Mouse (Mus musculus) ES-E14 (cell line): ENCODE measurements at regions not wholly inside any gene's neighbourhood (a gene's known extent, or its start where the extent isn't known, plus 50 kb on each side); places are given as distances from the start of the nearest gene placed in this dataset.

ENCODE experiments used
- CHD2 ChIP-seq: IDR thresholded peaks from 2 replicates; pipeline ENCODE4 v1.6.1; 2014; ENCODE audit warnings: mild to moderate bottlenecking, low read depth, low read length, inconsistent platforms
- MAFK ChIP-seq: IDR thresholded peaks from 2 replicates; pipeline ENCODE4 v1.6.1; 2014; ENCODE audit warnings: mild to moderate bottlenecking, low read depth, low read length, inconsistent platforms; ENCODE audit not compliant: insufficient read depth
- ZNF384 ChIP-seq: IDR thresholded peaks from 2 replicates; pipeline ENCODE4 v1.6.1; 2012; ENCODE audit warnings: low read depth, low read length, inconsistent platforms

- TF ChIP-seq ZNF384, result no peak
- no peak for TF ChIP-seq CHD2
- TF ChIP-seq MAFK, result no peak
These were observed 450.8 kb downstream of the Bckdhb start for GRCm38 (mm10) chr9:84375746-84376145.
